Mouse (Mus musculus): Measurements from ENCODE around the gene Nkx1-2. TPM values are rescaled to one million over a fixed set of nuclear protein-coding genes. Genes with fewer than 3 reads are reported as not detected.
A peak's percentile ranks its signal among the peaks of the same experiment; 100 is the strongest.

Gene Nkx1-2
- not detected in 2 replicates for polyA plus RNA-seq (2015; fragmentation: Nextera tagmentation; extraction: Ambion mirVana)

GRCm38 (mm10) chr7:132599071-132599975 is at the start of gene Nkx1-2:
TSS of gene Nkx1-2 (minus strand) at chr7:132599637.
- H3K27me3 ChIP-seq (ENCODE audit: control insufficient read depth, insufficient read depth, low read length) = peaks cover 86% of the 10 kb centered on the region
- WGBS = under 1% methylated on average over 50 of the region's 52 CpGs

GRCm38 (mm10) chr7:132646514-132646913 is 47.1 kb upstream of the Nkx1-2 start:
- Histone ChIP-seq H3K27me3 (ENCODE audit: control insufficient read depth, insufficient read depth, low read length) (no peaks in the 10 kb centered on the region), H3K9me3 (replicated peaks; ENCODE audit: control insufficient read depth, low read length) (no peaks in the 10 kb centered on the region), H3K4me1 (ENCODE audit: control insufficient read depth, insufficient read depth, low read length) (no peaks in the 10 kb centered on the region), H3K9ac (ENCODE audit: low read length) (no peak overlapping the region), H3K27ac (ENCODE audit: low read length) (no peak overlapping the region), H3K4me2 (ENCODE audit: low read depth, low read length) (no peak overlapping the region), H3K4me3 (replicated peaks; ENCODE audit: low read length) (no peak overlapping the region), H3K36me3 (ENCODE audit: control insufficient read depth, insufficient read depth, low read length) (no peaks in the 10 kb centered on the region)
- WGBS = 92% methylated on average over 1 of the region's 1 CpGs
- no peak for ATAC-seq (ENCODE audit: insufficient read depth, low FRiP score)

More at GRCm38 (mm10) chr7:132599071-132599975, at the start of gene Nkx1-2:
- no peaks in the 10 kb centered on the region for H3K36me3 ChIP-seq (ENCODE audit: control insufficient read depth, insufficient read depth, low read length)
- peak within 1 kb of the TSS; percentile 37 for H3K4me3 ChIP-seq (replicated peaks; ENCODE audit: low read length)
- no peaks in the 10 kb centered on the region for H3K9me3 ChIP-seq (replicated peaks; ENCODE audit: control insufficient read depth, low read length)
- no peak for ATAC-seq (ENCODE audit: insufficient read depth, low FRiP score)
- H3K4me2 ChIP-seq (ENCODE audit: low read depth, low read length) = peak within 1 kb of the TSS; percentile 57
- peaks cover 9% of the 10 kb centered on the region for H3K4me1 ChIP-seq (ENCODE audit: control insufficient read depth, insufficient read depth, low read length)
- no peak within 1 kb of the TSS for H3K27ac ChIP-seq (ENCODE audit: low read length)
- no peak within 1 kb of the TSS; the same call in 1 of the 2 replicates for H3K9ac ChIP-seq (ENCODE audit: low read length)

GRCm38 (mm10) chr7:132644605-132645279 is 45.3 kb upstream of the Nkx1-2 start:
- H3K27ac ChIP-seq (ENCODE audit: low read length) = no peak overlapping the region
- H3K9ac ChIP-seq (ENCODE audit: low read length) = no peak overlapping the region
- ATAC-seq (ENCODE audit: insufficient read depth, low FRiP score) = 0 out of 2 replicates have a peak, but pooled peaks have one; percentile 49
- H3K4me1 ChIP-seq (ENCODE audit: control insufficient read depth, insufficient read depth, low read length) = no peaks in the 10 kb centered on the region
- H3K36me3 ChIP-seq (ENCODE audit: control insufficient read depth, insufficient read depth, low read length) = no peaks in the 10 kb centered on the region
- H3K9me3 ChIP-seq (replicated peaks; ENCODE audit: control insufficient read depth, low read length) = no peaks in the 10 kb centered on the region
- no peak overlapping the region for H3K4me2 ChIP-seq (ENCODE audit: low read depth, low read length)
- 71% methylated on average over 11 of the region's 11 CpGs for WGBS
- H3K4me3 ChIP-seq (replicated peaks; ENCODE audit: low read length) = no peak overlapping the region
- no peaks in the 10 kb centered on the region for H3K27me3 ChIP-seq (ENCODE audit: control insufficient read depth, insufficient read depth, low read length)

- WGBS = 84% methylated on average over 1 of the region's 1 CpGs
- H3K4me1 ChIP-seq (ENCODE audit: control insufficient read depth, insufficient read depth, low read length) = 0 out of 2 replicates have a peak, but pooled peaks cover 3% of the 10 kb centered on the region
- H3K4me2 ChIP-seq (ENCODE audit: low read depth, low read length) = no peak overlapping the region
- H3K36me3 ChIP-seq (ENCODE audit: control insufficient read depth, insufficient read depth, low read length) = no peaks in the 10 kb centered on the region
- H3K27me3 ChIP-seq (ENCODE audit: control insufficient read depth, insufficient read depth, low read length) = no peaks in the 10 kb centered on the region
- no peak overlapping the region for H3K27ac ChIP-seq (ENCODE audit: low read length)
- H3K4me3 ChIP-seq (replicated peaks; ENCODE audit: low read length) = no peak overlapping the region
- H3K9ac ChIP-seq (ENCODE audit: low read length) = no peak overlapping the region
- H3K9me3 ChIP-seq (replicated peaks; ENCODE audit: control insufficient read depth, low read length) = no peaks in the 10 kb centered on the region
- ATAC-seq (ENCODE audit: insufficient read depth, low FRiP score) = no peak
Observed at GRCm38 (mm10) chr7:132641606-132642005, 42.2 kb upstream of the Nkx1-2 start.

GRCm38 (mm10) chr7:132640946-132641345 is 41.5 kb upstream of the Nkx1-2 start:
- Histone ChIP-seq H3K27me3 (ENCODE audit: control insufficient read depth, insufficient read depth, low read length) (no peaks in the 10 kb centered on the region), H3K9me3 (replicated peaks; ENCODE audit: control insufficient read depth, low read length) (no peaks in the 10 kb centered on the region), H3K9ac (ENCODE audit: low read length) (no peak overlapping the region), H3K36me3 (ENCODE audit: control insufficient read depth, insufficient read depth, low read length) (no peaks in the 10 kb centered on the region), H3K27ac (ENCODE audit: low read length) (no peak overlapping the region), H3K4me3 (replicated peaks; ENCODE audit: low read length) (no peak overlapping the region), H3K4me2 (ENCODE audit: low read depth, low read length) (no peak overlapping the region), H3K4me1 (ENCODE audit: control insufficient read depth, insufficient read depth, low read length) (0 out of 2 replicates have a peak, but pooled peaks cover 3% of the 10 kb centered on the region)
- 24% methylated on average over 9 of the region's 9 CpGs for WGBS
- no peak for ATAC-seq (ENCODE audit: insufficient read depth, low FRiP score)

GRCm38 (mm10) chr7:132638446-132639087 is 39.1 kb upstream of the Nkx1-2 start:
- Histone ChIP-seq H3K4me2 (ENCODE audit: low read depth, low read length) (no peak overlapping the region), H3K9ac (ENCODE audit: low read length) (no peak overlapping the region), H3K27ac (ENCODE audit: low read length) (no peak overlapping the region), H3K9me3 (replicated peaks; ENCODE audit: control insufficient read depth, low read length) (no peaks in the 10 kb centered on the region), H3K36me3 (ENCODE audit: control insufficient read depth, insufficient read depth, low read length) (no peaks in the 10 kb centered on the region), H3K27me3 (ENCODE audit: control insufficient read depth, insufficient read depth, low read length) (no peaks in the 10 kb centered on the region), H3K4me1 (ENCODE audit: control insufficient read depth, insufficient read depth, low read length) (0 out of 2 replicates have a peak, but pooled peaks cover 3% of the 10 kb centered on the region), H3K4me3 (replicated peaks; ENCODE audit: low read length) (no peak overlapping the region)
- 59% methylated on average over 12 of the region's 12 CpGs for WGBS
- peak; percentile 71; the same call in 1 of the 2 replicates for ATAC-seq (ENCODE audit: insufficient read depth, low FRiP score)

- no peak for ATAC-seq (ENCODE audit: insufficient read depth, low FRiP score)
- 28% methylated on average over 12 of the region's 12 CpGs for WGBS
- Histone ChIP-seq H3K9ac (ENCODE audit: low read length) (no peak overlapping the region), H3K4me1 (ENCODE audit: control insufficient read depth, insufficient read depth, low read length) (0 out of 2 replicates have a peak, but pooled peaks cover 3% of the 10 kb centered on the region), H3K9me3 (replicated peaks; ENCODE audit: control insufficient read depth, low read length) (no peaks in the 10 kb centered on the region), H3K4me3 (replicated peaks; ENCODE audit: low read length) (no peak overlapping the region), H3K27ac (ENCODE audit: low read length) (no peak overlapping the region), H3K36me3 (ENCODE audit: control insufficient read depth, insufficient read depth, low read length) (no peaks in the 10 kb centered on the region), H3K27me3 (ENCODE audit: control insufficient read depth, insufficient read depth, low read length) (no peaks in the 10 kb centered on the region), H3K4me2 (ENCODE audit: low read depth, low read length) (no peak overlapping the region)
Observed at GRCm38 (mm10) chr7:132637292-132637691, 37.9 kb upstream of the Nkx1-2 start.

- H3K4me3 ChIP-seq (replicated peaks; ENCODE audit: low read length) = no peak overlapping the region
- WGBS = 79% methylated on average over 11 of the region's 11 CpGs
- no peaks in the 10 kb centered on the region for H3K9me3 ChIP-seq (replicated peaks; ENCODE audit: control insufficient read depth, low read length)
- no peak for ATAC-seq (ENCODE audit: insufficient read depth, low FRiP score)
- no peak overlapping the region for H3K9ac ChIP-seq (ENCODE audit: low read length)
- H3K27me3 ChIP-seq (ENCODE audit: control insufficient read depth, insufficient read depth, low read length) = no peaks in the 10 kb centered on the region
- H3K27ac ChIP-seq (ENCODE audit: low read length) = no peak overlapping the region
- H3K4me2 ChIP-seq (ENCODE audit: low read depth, low read length) = no peak overlapping the region
- H3K36me3 ChIP-seq (ENCODE audit: control insufficient read depth, insufficient read depth, low read length) = no peaks in the 10 kb centered on the region
- H3K4me1 ChIP-seq (ENCODE audit: control insufficient read depth, insufficient read depth, low read length) = no peaks in the 10 kb centered on the region
Observed at GRCm38 (mm10) chr7:132631313-132631712, 31.9 kb upstream of the Nkx1-2 start.
